Mouse (Mus musculus) lung, postnatal 0 days (tissue): ENCODE results near the gene Hsd3b6.

ENCODE experiments used
- CTCF ChIP-seq: IDR thresholded peaks from 2 replicates; pipeline ENCODE4 v1.5.1; 2016; ENCODE audit warnings: antibody characterized with exemption, mild to moderate bottlenecking
- EP300 ChIP-seq: IDR thresholded peaks from 2 replicates; pipeline ENCODE4 v1.6.1; 2016; ENCODE audit warnings: antibody characterized with exemption, mild to moderate bottlenecking, control low read depth

DNA sequence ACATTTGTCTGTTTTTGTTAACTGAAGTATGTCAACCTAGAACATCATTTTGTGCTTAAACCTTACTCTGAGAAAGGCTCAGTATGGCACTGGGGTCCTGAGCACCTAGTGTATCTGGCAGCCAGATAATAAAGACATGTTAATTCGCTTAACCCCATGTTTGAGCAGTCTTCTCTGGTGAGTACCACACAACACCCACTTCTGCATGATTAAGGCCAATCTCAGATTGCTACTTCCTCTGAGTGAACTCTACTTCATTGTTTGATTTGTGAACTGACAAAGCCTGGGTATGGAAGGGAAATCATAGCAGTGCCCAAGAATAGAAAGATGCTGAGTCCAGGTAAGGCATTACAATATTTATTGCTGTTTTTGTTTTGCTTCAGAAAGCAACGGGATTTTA is 37.6 kb upstream of the Hsd3b6 start:
- no peak for TF ChIP-seq CTCF
- no peak for TF ChIP-seq EP300
